Mouse (Mus musculus) hindbrain, embryonic 11.5 days (tissue): ENCODE measurements around the gene Pcnx2. TPM values are rescaled to one million over a fixed set of nuclear protein-coding genes. Genes with fewer than 3 reads are reported as not detected.

Experiments used
- ATAC-seq: fragments of 200-750 bp; cut with Nextera tagmentation; 2 replicates; pipeline ENCODE4 v1.8.0; 2017; ENCODE audit warnings: mild to moderate bottlenecking, moderate TSS enrichment, moderate library complexity; ENCODE audit not compliant: low FRiP score
- DNase-seq: peaks from one replicate; pipeline ENCODE4 v3.0.0-alpha.2; 2015; ENCODE audit warnings: low spot score
- H3K27ac ChIP-seq: fragments of 300-500 bp; sonication (generic); 2 replicates; pipeline ENCODE4 v1.5.1; 2014; ENCODE audit warnings: mild to moderate bottlenecking, low read depth, low read length
- H3K27me3 ChIP-seq: fragments of 300-500 bp; sonication (generic); 2 replicates; pipeline ENCODE4 v1.6.1; 2014; ENCODE audit warnings: mild to moderate bottlenecking, low read length, moderate library complexity, mixed read lengths; ENCODE audit not compliant: control insufficient read depth, insufficient read depth
- H3K36me3 ChIP-seq: fragments of 300-500 bp; sonication (generic); 2 replicates; pipeline ENCODE4 v1.6.1; 2014; ENCODE audit warnings: mild to moderate bottlenecking, low read length, moderate library complexity, mixed read lengths; ENCODE audit not compliant: control insufficient read depth, insufficient read depth
- H3K4me1 ChIP-seq: fragments of 300-500 bp; sonication (generic); replicated peaks from 2 replicates; pipeline ENCODE4 v1.6.1; 2014; ENCODE audit warnings: low read length, mixed read lengths; ENCODE audit not compliant: control insufficient read depth, insufficient read depth
- H3K4me2 ChIP-seq: fragments of 300-500 bp; sonication (generic); replicated peaks from 2 replicates; pipeline ENCODE4 v1.6.1; 2014; ENCODE audit warnings: mild to moderate bottlenecking, low read depth, low read length
- H3K4me3 ChIP-seq: fragments of 300-500 bp; sonication (generic); 2 replicates; pipeline ENCODE4 v1.5.1; 2014; ENCODE audit warnings: low read depth, low read length
- H3K9ac ChIP-seq: fragments of 300-500 bp; sonication (generic); 2 replicates; pipeline ENCODE4 v1.6.1; 2014; ENCODE audit warnings: low read depth, low read length
- H3K9me3 ChIP-seq: fragments of 300-500 bp; sonication (generic); 2 replicates; pipeline ENCODE4 v1.6.1; 2016; ENCODE audit warnings: low read length; ENCODE audit not compliant: control insufficient read depth
- WGBS: fragments of 180-500 bp; shearing (Covaris S2); extraction: QIAGEN DNeasy Blood & Tissue Kit; methylation state at CpG from one replicate; pipeline ENCODE4 v1.1.7; 2014; 5-methylcytosine and 5-hydroxymethylcytosine counted together
- polyA plus RNA-seq: library from polyadenylated mRNA; unstranded; fragments of >200 nt; fragmentation: Nextera tagmentation; extraction: Ambion mirVana; gene quantifications from 2 replicates; pipeline ENCODE4 v1.2.1, GENCODE M21; 2014

Gene Pcnx2
- polyA plus RNA-seq, 1 experiment from 2014 or later = 0.46 TPM

- Histone ChIP-seq H3K27me3 (no peaks in the 10 kb centered on the region), H3K27ac (no peak overlapping the region), H3K4me3 (no peak overlapping the region), H3K9me3 (no peaks in the 10 kb centered on the region), H3K9ac (no peak overlapping the region), H3K4me1 (no peaks in the 10 kb centered on the region), H3K4me2 (no peak overlapping the region), H3K36me3 (no peaks in the 10 kb centered on the region)
- DNase-seq = no peak
- 72% methylated on average over 12 of the region's 12 CpGs for WGBS
- no peak for ATAC-seq
These were observed 74.4 kb downstream of the Pcnx2 start for GRCm38 (mm10) chr8:125823719-125824118.

- no peak for ATAC-seq
- no peak overlapping the region for H3K4me2 ChIP-seq
- no peak for DNase-seq
- no peaks in the 10 kb centered on the region for H3K9me3 ChIP-seq
- H3K4me1 ChIP-seq = no peaks in the 10 kb centered on the region
- H3K9ac ChIP-seq = no peak overlapping the region
- no peaks in the 10 kb centered on the region for H3K27me3 ChIP-seq
- 89% methylated on average over 14 of the region's 14 CpGs for WGBS
- no peak overlapping the region for H3K4me3 ChIP-seq
- no peak overlapping the region for H3K27ac ChIP-seq
- H3K36me3 ChIP-seq = no peaks in the 10 kb centered on the region
These were observed 76.1 kb downstream of the Pcnx2 start for GRCm38 (mm10) chr8:125822065-125822464.

- Histone ChIP-seq H3K9ac (no peak overlapping the region), H3K4me1 (no peaks in the 10 kb centered on the region), H3K9me3 (no peaks in the 10 kb centered on the region), H3K27me3 (no peaks in the 10 kb centered on the region), H3K27ac (no peak overlapping the region), H3K36me3 (no peaks in the 10 kb centered on the region), H3K4me2 (no peak overlapping the region), H3K4me3 (no peak overlapping the region)
- DNase-seq (no peak), ATAC-seq (no peak)
- WGBS = 85% methylated on average over 7 of the region's 7 CpGs
These were observed 78.3 kb downstream of the Pcnx2 start for GRCm38 (mm10) chr8:125819797-125820196.

GRCm38 (mm10) chr8:125818796-125819195 lies 79.3 kb downstream of the Pcnx2 start:
- H3K27me3 ChIP-seq = no peaks in the 10 kb centered on the region
- no peak overlapping the region for H3K27ac ChIP-seq
- H3K9me3 ChIP-seq = no peaks in the 10 kb centered on the region
- H3K4me3 ChIP-seq = no peak overlapping the region
- DNase-seq = no peak
- 70% methylated on average over 9 of the region's 9 CpGs for WGBS
- no peaks in the 10 kb centered on the region for H3K4me1 ChIP-seq
- no peak for ATAC-seq
- H3K4me2 ChIP-seq = no peak overlapping the region
- H3K9ac ChIP-seq = no peak overlapping the region
- H3K36me3 ChIP-seq = no peaks in the 10 kb centered on the region

- H3K9ac ChIP-seq = no peak overlapping the region
- no peak overlapping the region for H3K4me3 ChIP-seq
- DNase-seq (no peak), ATAC-seq (no peak)
- H3K27ac ChIP-seq = no peak overlapping the region
- WGBS = 83% methylated on average over 5 of the region's 5 CpGs
- H3K4me1 ChIP-seq = no peaks in the 10 kb centered on the region
- H3K36me3 ChIP-seq = no peaks in the 10 kb centered on the region
- H3K27me3 ChIP-seq = no peaks in the 10 kb centered on the region
- no peak overlapping the region for H3K4me2 ChIP-seq
- H3K9me3 ChIP-seq = no peaks in the 10 kb centered on the region
These were observed 81.4 kb downstream of the Pcnx2 start for GRCm38 (mm10) chr8:125816742-125817141.

GRCm38 (mm10) chr8:125808826-125809225 lies 89.3 kb downstream of the Pcnx2 start:
- no peak for DNase-seq
- WGBS = 87% methylated on average over 6 of the region's 6 CpGs
- Histone ChIP-seq H3K9ac (no peak overlapping the region), H3K27me3 (no peaks in the 10 kb centered on the region), H3K4me1 (no peaks in the 10 kb centered on the region), H3K4me2 (no peak overlapping the region), H3K9me3 (no peaks in the 10 kb centered on the region), H3K27ac (no peak overlapping the region), H3K4me3 (no peak overlapping the region), H3K36me3 (no peaks in the 10 kb centered on the region)
- no peak for ATAC-seq

- WGBS = 85% methylated on average over 12 of the region's 12 CpGs
- H3K36me3 ChIP-seq = no peaks in the 10 kb centered on the region
These were observed 90.2 kb downstream of the Pcnx2 start for GRCm38 (mm10) chr8:125807905-125808310.

GRCm38 (mm10) chr8:125806459-125806858 lies 91.7 kb downstream of the Pcnx2 start:
- H3K27ac ChIP-seq = no peak overlapping the region
- no peaks in the 10 kb centered on the region for H3K36me3 ChIP-seq
- no peak overlapping the region for H3K9ac ChIP-seq
- no peaks in the 10 kb centered on the region for H3K9me3 ChIP-seq
- H3K4me2 ChIP-seq = no peak overlapping the region
- no peaks in the 10 kb centered on the region for H3K27me3 ChIP-seq
- no peak for ATAC-seq
- H3K4me1 ChIP-seq = no peaks in the 10 kb centered on the region
- no peak for DNase-seq
- no peak overlapping the region for H3K4me3 ChIP-seq
- WGBS = 82% methylated on average over 12 of the region's 12 CpGs

More at GRCm38 (mm10) chr8:125807905-125808310, 90.2 kb downstream of the Pcnx2 start:
- Histone ChIP-seq H3K27me3 (no peaks in the 10 kb centered on the region), H3K27ac (no peak overlapping the region), H3K9ac (no peak overlapping the region), H3K4me1 (no peaks in the 10 kb centered on the region), H3K4me3 (no peak overlapping the region), H3K9me3 (no peaks in the 10 kb centered on the region), H3K4me2 (no peak overlapping the region)
- ATAC-seq (no peak), DNase-seq (no peak)

GRCm38 (mm10) chr8:125796970-125797369 lies 101.1 kb downstream of the Pcnx2 start:
- H3K36me3 ChIP-seq = no peaks in the 10 kb centered on the region
- H3K4me1 ChIP-seq = no peaks in the 10 kb centered on the region
- no peak overlapping the region for H3K4me2 ChIP-seq
- 79% methylated on average over 2 of the region's 2 CpGs for WGBS
- no peak overlapping the region for H3K4me3 ChIP-seq
- no peaks in the 10 kb centered on the region for H3K27me3 ChIP-seq
- DNase-seq = no peak
- no peak for ATAC-seq
- no peak overlapping the region for H3K9ac ChIP-seq
- no peaks in the 10 kb centered on the region for H3K9me3 ChIP-seq
- no peak overlapping the region for H3K27ac ChIP-seq
